Mouse (Mus musculus): ENCODE measurements around the gene Col5a1.
A peak's percentile ranks its signal among the peaks of the same experiment; 100 is the strongest.

GRCm38 (mm10) chr2:27899894-27900293, 13.7 kb downstream of the Col5a1 start:
- peak; percentile 92 for TF ChIP-seq CTCF (IDR thresholded peaks at IDR 0.05; ENCODE audit: low read depth)
- TF ChIP-seq EP300 (IDR thresholded peaks at IDR 0.05; ENCODE audit: low read depth) = no peak
